Mouse (Mus musculus) embryo, embryonic 9.5 days (tissue): ENCODE data around the gene Cyp3a16.
"Not testable (repeated sequence)": the region's sequence is repeated elsewhere in the genome, so short reads cannot be mapped to it uniquely, and the experiment has no call there.

ENCODE experiments used
- DNase-seq: peaks from one replicate; pipeline ENCODE4 v3.0.0-alpha.2; 2017; ENCODE audit errors: extremely low spot score

Cyp3a16 gene

DNA sequence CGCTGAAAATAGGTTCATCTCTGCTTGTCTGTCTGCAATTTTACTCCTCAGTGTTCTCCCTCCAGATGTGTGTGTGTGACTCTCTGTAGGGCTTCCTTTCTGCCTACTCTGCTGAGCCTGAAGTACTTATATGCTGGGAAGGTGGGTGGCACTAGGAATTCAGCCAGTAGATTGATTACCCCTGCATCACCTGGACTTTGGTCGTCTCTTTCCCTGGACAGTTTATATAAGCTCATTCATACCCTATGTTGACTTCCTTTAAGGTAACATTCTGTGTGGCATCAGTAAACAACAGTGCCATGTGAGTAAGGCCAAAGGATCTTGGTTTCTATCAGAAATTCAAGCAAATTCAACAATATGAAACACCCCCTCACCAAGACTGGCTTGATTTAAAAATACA is at the start of gene Cyp3a16:
Cyp3a16 (minus strand) TSS at position 101 of the 400 bp plus-strand sequence.
- not testable (repeated sequence) for DNase-seq

DNA sequence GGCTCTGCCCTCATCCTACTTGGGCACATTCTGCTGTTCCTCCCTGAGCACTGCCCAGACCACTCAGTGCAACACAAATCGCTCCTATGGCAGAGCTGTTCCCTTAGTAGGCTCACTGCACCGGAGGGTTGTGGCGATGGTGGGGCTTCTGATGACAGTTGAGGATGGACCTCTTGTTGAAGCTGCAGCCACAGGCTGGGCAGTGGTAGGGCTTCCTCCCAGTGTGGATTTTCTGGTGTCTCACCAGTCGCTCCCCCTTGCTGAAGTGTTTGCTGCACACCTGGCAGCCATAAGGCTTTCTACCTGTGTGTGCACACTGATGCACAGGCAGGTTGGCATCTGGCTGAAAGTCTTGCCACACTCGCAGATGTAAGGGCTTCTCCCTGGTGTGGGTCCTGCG is 20.8 kb upstream of the Cyp3a16 start:
- DNase-seq = no peak

DNA sequence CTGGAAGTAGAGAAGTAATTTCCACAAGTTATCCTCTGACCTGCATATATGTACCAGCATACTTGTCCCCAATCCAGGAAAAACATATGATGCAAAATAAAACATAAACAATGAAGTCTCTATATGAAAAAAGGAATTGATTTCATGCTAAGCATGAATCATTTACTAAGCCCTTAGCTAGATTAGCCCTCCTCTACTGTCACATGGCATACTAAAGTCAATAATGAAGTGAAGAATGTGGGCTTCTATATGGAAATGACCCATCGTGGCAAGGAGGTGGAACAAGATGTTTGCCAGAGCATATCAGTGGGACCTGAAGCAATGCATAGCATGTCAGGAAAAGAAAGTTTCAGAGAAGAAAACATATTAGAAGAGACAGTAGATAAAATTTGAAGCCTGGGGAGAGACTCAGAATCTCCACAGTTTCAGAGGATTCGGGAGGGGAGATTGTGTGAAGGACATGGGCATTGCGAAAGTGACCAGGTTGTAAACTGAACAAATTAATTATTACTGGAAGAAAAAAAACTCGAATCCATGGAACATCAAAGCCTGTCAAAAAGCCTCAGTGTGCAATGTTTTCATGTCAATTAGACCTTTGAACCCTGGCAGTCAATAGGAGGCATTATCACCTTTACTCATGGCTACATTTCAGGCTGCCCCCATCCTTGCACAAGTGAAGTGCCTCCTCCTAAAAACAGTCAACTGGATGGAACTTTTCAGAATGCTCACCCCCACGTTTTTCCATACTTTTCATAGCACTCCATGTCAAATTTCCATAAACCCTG is 5.0 kb downstream of the Cyp3a16 start:
- DNase-seq = no peak

DNA sequence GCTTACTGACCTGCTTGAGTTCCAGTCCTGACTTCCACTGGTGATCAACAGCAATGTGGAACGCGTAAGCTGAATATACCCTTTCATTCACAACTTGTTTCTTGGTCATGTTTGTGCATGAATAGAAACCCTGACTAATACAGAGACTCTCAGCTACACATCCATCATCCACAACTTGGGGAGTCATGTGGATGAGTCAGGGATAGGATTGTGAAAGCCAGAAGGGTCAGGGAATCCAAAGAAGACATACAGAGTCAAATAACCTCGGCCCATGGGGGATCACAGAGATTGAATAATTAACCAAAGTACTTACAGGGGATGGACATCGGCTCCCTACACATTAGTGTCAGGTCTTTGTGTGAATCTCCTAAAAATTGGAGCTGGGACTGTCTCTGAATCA is 7.2 kb downstream of the Cyp3a16 start:
- no peak for DNase-seq

DNA sequence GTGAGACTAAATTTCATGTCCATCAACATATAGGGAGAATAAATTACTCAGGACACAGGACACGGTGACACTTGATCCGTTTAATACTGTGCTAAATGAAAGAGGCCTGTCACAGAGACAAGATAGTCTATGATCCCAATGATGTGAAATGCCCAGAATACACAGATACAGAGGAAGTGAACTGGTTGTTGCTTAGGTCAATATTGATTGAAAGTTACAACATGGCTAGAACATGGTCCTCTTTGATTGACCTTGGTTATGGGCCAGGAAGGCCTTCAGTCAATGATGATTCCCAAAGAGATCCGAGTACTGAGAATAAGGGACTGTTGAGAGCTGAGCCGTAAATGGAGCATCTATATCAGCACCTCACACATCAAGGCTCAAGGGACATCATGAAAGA is 15.1 kb downstream of the Cyp3a16 start:
- DNase-seq = no peak

DNA sequence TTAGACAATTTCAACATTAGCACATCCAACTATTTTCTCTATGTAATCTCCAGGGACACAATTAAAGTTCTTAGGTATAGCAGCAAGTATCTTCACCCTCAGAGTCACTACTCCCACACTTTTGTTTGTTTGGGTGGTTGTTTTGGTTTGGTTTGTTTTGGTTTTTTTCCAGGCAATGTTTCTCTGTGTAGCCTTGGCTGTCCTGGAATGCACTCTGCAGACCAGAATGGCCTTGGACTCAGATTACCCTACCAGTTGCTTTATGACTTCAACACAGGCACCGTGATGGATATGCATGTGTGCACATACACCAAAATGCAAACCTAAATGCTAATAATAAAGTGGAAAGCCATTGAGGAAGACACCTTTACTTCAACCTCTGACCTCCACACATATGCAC is 35.8 kb downstream of the Cyp3a16 start:
- no peak for DNase-seq

DNA sequence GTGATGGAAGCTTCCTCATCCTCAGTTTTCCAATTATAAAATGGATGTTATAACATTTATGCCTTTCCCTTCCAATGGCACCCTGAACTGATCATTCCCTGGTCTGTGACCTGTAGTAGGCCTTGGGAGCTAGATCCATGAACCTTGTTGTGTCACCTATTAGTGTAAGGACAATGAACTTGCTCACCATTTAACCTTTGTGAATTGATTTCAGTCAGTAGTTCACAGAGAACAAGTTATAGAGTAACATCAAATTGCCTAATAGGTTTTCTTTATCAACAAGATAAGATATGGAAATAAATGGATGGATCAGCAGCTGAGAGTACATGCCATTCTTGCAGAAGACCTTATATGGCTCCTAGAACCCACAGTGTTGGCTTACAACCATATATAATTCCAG is 38.5 kb downstream of the Cyp3a16 start:
- no peak for DNase-seq

DNA sequence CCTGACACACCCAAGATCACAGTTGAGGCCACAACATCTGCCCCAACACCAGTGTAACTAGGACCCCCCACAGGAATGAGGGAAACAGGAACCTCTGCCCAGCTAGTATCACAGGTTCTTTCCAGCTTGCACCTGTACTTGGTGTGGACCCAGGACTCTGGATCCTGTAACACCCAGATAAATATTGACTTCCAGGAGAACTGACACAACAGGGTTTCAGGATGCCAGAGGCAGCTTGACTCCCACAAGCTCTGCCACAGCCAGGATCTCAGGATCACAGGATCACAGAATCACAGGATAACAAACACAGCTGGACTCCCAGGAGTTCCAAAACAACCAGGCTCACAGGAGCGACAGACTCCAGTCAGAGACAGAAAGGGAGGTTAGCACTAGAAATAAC is 47.2 kb downstream of the Cyp3a16 start:
- DNase-seq = no peak

DNA sequence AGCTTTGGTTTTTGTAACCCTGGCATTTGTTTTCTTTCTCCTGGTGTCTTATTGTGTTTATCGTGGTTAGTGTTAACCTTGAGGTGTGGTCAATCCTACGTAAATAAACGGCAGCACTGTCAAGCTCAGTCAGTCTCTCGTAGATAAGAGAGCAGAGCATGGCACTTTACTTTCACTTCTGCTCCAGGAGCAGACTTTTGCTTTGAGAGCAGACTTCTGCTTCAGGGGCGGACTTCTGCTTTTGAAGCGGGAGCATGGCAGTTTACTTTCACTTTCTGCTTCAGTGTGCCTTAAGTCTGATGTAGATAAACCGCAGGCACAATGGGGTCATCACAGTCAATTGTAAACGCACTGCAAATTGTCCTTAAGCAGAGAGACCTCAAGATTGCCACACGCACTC is 54.1 kb downstream of the Cyp3a16 start:
- not testable (repeated sequence) for DNase-seq
